Mouse (Mus musculus) spleen, adult 2 months (tissue): ENCODE measurements around the gene Pdia2. TPM values are rescaled to one million over a fixed set of nuclear protein-coding genes. Genes with fewer than 3 reads are reported as not detected.
"Not testable (repeated sequence)": the region's sequence is repeated elsewhere in the genome, so short reads cannot be mapped to it uniquely, and the experiment has no call there.

Experiments
- DNase-seq, 2 experiments: peaks; one replicate each; pipeline versions ENCODE4 v3.0.0 to v3.0.0-alpha.2; 2012 to 2021; ENCODE audit warnings: low spot score in 2 of 2, low read depth in 1 of 2
- H3K27ac ChIP-seq: fragments of 200-500 bp; 2 replicates; pipeline ENCODE4 v1.5.1; 2012; ENCODE audit warnings: low read length, inconsistent platforms; ENCODE audit not compliant: insufficient read depth
- H3K27me3 ChIP-seq: fragments of 200-500 bp; 2 replicates; pipeline ENCODE4 v1.6.1; 2012; ENCODE audit warnings: mild to moderate bottlenecking, moderate library complexity, low read length, inconsistent platforms; ENCODE audit not compliant: control insufficient read depth, insufficient read depth
- H3K36me3 ChIP-seq: fragments of 200-500 bp; 2 replicates; pipeline ENCODE4 v1.6.1; 2012; ENCODE audit warnings: mild to moderate bottlenecking, low read length, inconsistent platforms; ENCODE audit not compliant: control insufficient read depth, insufficient read depth
- H3K4me1 ChIP-seq: fragments of 200-500 bp; 2 replicates; pipeline ENCODE4 v1.6.1; 2011; ENCODE audit warnings: inconsistent platforms; ENCODE audit not compliant: control insufficient read depth, insufficient read depth, insufficient read length
- H3K4me3 ChIP-seq: fragments of 200-500 bp; 2 replicates; pipeline ENCODE4 v1.5.1; 2011; ENCODE audit warnings: mild to moderate bottlenecking, inconsistent platforms; ENCODE audit not compliant: insufficient read depth, insufficient read length; ENCODE audit errors: extremely low read depth
- CTCF ChIP-seq: fragments of 200-500 bp; IDR thresholded peaks from 2 replicates; pipeline ENCODE4 v1.5.1; 2011; ENCODE audit warnings: mild to moderate bottlenecking, inconsistent platforms; ENCODE audit not compliant: insufficient read depth, insufficient read length, insufficient replicate concordance; ENCODE audit errors: extremely low read depth
- POLR2A ChIP-seq: fragments of 200-500 bp; IDR thresholded peaks from 2 replicates; pipeline ENCODE4 v1.6.1; 2011; ENCODE audit warnings: low read depth, low read length, inconsistent platforms
- WGBS: fragments of 180-500 bp; shearing (Covaris S2); methylation state at CpG from one replicate; pipeline ENCODE4 v1.1.7; 2018; 5-methylcytosine and 5-hydroxymethylcytosine counted together
- polyA plus RNA-seq: library from polyadenylated mRNA; depleted of rRNA; stranded (reverse); fragments of >200 nt; gene quantifications from 2 replicates; pipeline ENCODE4 v1.2.3, GENCODE M21; 2012; rRNA removed

Gene Pdia2
- polyA plus RNA-seq, 1 experiment, result 49.0 TPM

DNA sequence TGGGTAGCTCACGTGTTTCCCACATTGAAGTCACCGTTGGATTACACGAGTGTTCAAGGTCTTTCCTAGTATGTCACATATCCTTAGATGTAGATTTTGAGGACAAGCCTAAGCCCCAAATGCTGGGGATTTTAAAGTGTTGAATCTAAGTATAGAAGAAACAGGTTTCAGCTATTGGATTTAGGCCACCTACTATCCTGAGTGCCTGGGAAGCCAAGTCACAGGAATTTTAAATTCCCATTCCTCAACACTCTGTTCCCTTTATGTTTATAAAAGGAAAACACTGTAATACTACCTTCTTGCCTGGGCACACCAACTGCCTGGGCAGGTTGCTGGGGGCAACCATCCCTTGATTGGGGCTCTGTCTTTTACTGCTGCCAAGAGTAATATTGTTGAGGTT, 17.7 kb downstream of the Pdia2 start:
- Histone ChIP-seq H3K36me3 (peaks cover 15% of the 10 kb centered on the region), H3K27me3 (no peaks in the 10 kb centered on the region), H3K4me3 (no peak overlapping the region), H3K27ac (no peak overlapping the region), H3K4me1 (no peaks in the 10 kb centered on the region)
- no peak for DNase-seq
- no peak for TF ChIP-seq POLR2A
- no peak for TF ChIP-seq CTCF
- WGBS, result 92% methylated on average over 3 of the region's 3 CpGs

- Histone ChIP-seq H3K27me3 (no peaks in the 10 kb centered on the region), H3K27ac (no peak overlapping the region), H3K4me1 (no peaks in the 10 kb centered on the region), H3K36me3 (peaks cover 11% of the 10 kb centered on the region), H3K4me3 (no peak overlapping the region)
- no peak for DNase-seq
- TF ChIP-seq CTCF (no peak), POLR2A (no peak)
Observed at GRCm38 (mm10) chr17:26178611-26179010, 20.3 kb downstream of the Pdia2 start.

DNA sequence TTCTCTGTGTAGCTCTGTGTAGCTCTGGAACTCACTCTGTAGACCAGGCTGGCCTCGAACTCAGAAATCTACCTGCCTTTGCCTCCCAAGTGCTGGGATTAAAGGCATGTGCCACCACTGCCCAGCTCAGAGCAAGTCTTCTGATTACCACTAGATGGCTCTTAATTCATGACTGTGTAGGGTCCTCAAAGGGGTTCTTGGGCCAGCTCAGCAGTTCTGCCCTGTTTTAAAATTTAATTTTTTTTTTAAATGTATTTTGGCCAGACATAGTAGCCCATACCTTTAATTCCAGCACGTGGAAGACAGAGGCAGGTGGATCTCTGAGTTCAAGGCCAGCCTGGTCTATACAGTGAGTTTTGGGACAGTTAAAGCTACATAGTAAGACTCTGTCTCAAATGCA, 23.6 kb downstream of the Pdia2 start:
- not testable (repeated sequence) for H3K27me3 ChIP-seq, H3K4me1 ChIP-seq, H3K36me3 ChIP-seq, H3K4me3 ChIP-seq, DNase-seq, H3K27ac ChIP-seq
- WGBS, result 86% methylated on average over 2 of the region's 2 CpGs

DNA sequence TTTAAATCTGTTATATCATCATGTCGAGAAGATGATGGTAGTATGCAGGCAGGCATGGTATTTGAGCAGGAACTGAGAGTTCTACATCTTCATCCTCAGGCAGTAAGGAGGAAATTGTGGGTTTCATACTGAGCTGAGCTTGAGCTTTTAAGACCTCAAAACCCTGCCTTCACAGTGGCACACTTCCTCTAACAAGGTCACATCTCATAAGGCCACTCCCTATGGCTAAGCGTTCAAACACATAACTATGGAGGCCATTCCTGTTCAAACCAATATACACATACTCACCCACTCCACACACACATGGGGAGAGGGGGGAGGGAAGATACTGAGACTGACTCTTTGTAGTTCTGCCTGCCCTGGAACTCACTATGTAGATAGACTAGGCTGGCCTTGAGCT, 30.8 kb downstream of the Pdia2 start:
- Histone ChIP-seq H3K27me3 (no peaks in the 10 kb centered on the region), H3K4me1 (peaks cover 22% of the 10 kb centered on the region), H3K36me3 (no peaks in the 10 kb centered on the region), H3K27ac (peak overlapping the region; percentile 75), H3K4me3 (no peak overlapping the region)
- peak; percentile 49 to 77 for DNase-seq
- TF ChIP-seq CTCF (no peak), POLR2A (no peak)
- 3% methylated on average over 2 of the region's 2 CpGs for WGBS

DNA sequence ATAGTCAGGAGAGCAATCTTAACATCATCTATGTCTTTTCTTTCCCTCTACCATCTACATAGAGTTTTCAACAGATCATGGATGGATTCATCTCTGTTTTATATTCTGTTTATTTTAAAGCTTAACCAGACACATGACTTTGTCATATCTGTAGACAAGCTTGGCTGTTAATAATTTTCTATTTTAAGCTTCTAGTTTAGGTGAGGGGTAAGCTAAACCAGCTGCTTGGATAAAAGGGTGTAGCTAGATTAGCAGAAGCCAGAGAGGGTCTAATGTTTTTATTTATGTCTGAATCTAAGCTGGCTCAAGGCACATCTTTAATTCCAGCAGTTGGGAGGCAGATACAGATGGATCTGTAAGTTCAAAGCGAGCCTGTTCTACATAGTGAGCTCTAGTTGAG, 36.2 kb downstream of the Pdia2 start:
- H3K36me3 ChIP-seq, result no peaks in the 10 kb centered on the region
- 83% methylated on average over 1 of the region's 1 CpGs for WGBS
- H3K27ac ChIP-seq, result no peak overlapping the region
- TF ChIP-seq POLR2A (no peak), CTCF (no peak)
- H3K4me1 ChIP-seq, result peaks cover 14% of the 10 kb centered on the region; the same call in 1 of the 2 replicates
- no peaks in the 10 kb centered on the region for H3K27me3 ChIP-seq
- DNase-seq, result no peak
- H3K4me3 ChIP-seq, result no peak overlapping the region

GRCm38 (mm10) chr17:26151886-26152630, 46.8 kb downstream of the Pdia2 start:
- H3K36me3 ChIP-seq, result peaks cover 13% of the 10 kb centered on the region
- H3K27ac ChIP-seq, result no peak overlapping the region
- 93% methylated on average over 2 of the region's 2 CpGs for WGBS
- TF ChIP-seq CTCF (no peak), POLR2A (no peak)
- no peak for DNase-seq
- H3K27me3 ChIP-seq, result no peaks in the 10 kb centered on the region
- peaks cover under 1% of the 10 kb centered on the region; the same call in 1 of the 2 replicates for H3K4me1 ChIP-seq
- no peak overlapping the region for H3K4me3 ChIP-seq

GRCm38 (mm10) chr17:26149056-26149455, 49.8 kb downstream of the Pdia2 start:
- Histone ChIP-seq H3K4me3 (no peak overlapping the region), H3K4me1 (peaks cover 4% of the 10 kb centered on the region; the same call in 1 of the 2 replicates), H3K36me3 (peaks cover 13% of the 10 kb centered on the region), H3K27ac (no peak overlapping the region), H3K27me3 (no peaks in the 10 kb centered on the region)
- no peak for DNase-seq
- TF ChIP-seq POLR2A (no peak), CTCF (no peak)
- WGBS, result 90% methylated on average over 2 of the region's 2 CpGs

Other genes with a start within 250 kb of the Pdia2 start
- not detected in 2 replicates for gene A930017K11Rik, start 246.5 kb downstream of the Pdia2 start, polyA plus RNA-seq
- 35.0 and 45.9 TPM in 2 replicates for gene Capn15, start 213.3 kb downstream of the Pdia2 start, polyA plus RNA-seq
- gene Rab11fip3, start 129.5 kb downstream of the Pdia2 start, polyA plus RNA-seq, result 13.3 and 13.6 TPM in 2 replicates
- gene Decr2, start 108.8 kb downstream of the Pdia2 start, polyA plus RNA-seq, result 5.7 and 5.8 TPM in 2 replicates
- 13.7 and 17.7 TPM in 2 replicates for gene Nme4, start 103.5 kb downstream of the Pdia2 start, polyA plus RNA-seq
- gene Tmem8, start 85.8 kb downstream of the Pdia2 start, polyA plus RNA-seq, result 44.9 and 58.3 TPM in 2 replicates
- gene Mrpl28, start 75.6 kb downstream of the Pdia2 start, polyA plus RNA-seq, result 39.5 and 49.5 TPM in 2 replicates
- 18.6 and 18.9 TPM in 2 replicates for gene Axin1, start 60.4 kb downstream of the Pdia2 start, polyA plus RNA-seq
- gene Rgs11, start 3.9 kb upstream of the Pdia2 start, polyA plus RNA-seq, result 11.5 and 16.1 TPM in 2 replicates
- 7.7 and 15.8 TPM in 2 replicates for gene Arhgdig, start 8.7 kb upstream of the Pdia2 start, polyA plus RNA-seq
- gene Fam234a, start 45.2 kb upstream of the Pdia2 start, polyA plus RNA-seq, result 22.9 and 26.4 TPM in 2 replicates
- 13.8 and 14.5 TPM in 2 replicates for gene Luc7l, start 53.8 kb upstream of the Pdia2 start, polyA plus RNA-seq
- 7.9 and 14.5 TPM in 2 replicates for gene Neurl1b, start 215.7 kb upstream of the Pdia2 start, polyA plus RNA-seq